Mouse (Mus musculus) kidney, adult 2 months (tissue): ENCODE data around the gene Dpp6.

ENCODE experiments used
- CTCF ChIP-seq: fragments of 200-500 bp; conservative IDR thresholded peaks from 2 replicates; pipeline ENCODE4 v1.5.1; 2011; ENCODE audit warnings: low read depth, mild to moderate bottlenecking, control low read depth, low read length, moderate library complexity, mixed read lengths; ENCODE audit not compliant: insufficient read depth, insufficient read length
- POLR2A ChIP-seq: fragments of 200-500 bp; IDR thresholded peaks from one replicate; pipeline ENCODE4 v1.6.1; 2011; ENCODE audit warnings: low read depth, low read length, control low read depth

DNA sequence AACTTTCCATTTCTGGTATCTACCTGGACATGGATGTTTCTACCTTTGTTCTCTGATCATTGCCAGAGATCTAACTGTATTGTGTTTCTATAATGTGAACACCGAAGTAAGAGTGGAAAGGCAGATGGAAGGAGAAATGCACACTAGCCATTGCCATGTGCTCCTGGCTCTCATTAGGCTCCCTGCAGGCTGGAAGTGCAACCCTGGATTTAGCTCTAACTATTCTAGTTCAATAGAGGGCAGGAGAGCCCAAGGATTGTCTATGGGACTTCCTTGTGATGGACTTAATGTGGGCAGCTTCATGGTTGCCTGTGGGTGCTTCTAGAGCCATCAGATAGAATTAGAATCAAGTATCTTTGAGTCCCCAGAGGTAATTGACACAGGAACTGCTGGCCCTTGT, 291.2 kb downstream of the Dpp6 start:
- TF ChIP-seq CTCF: no peak
- no peak for TF ChIP-seq POLR2A
